Mouse (Mus musculus) kidney, postnatal 10 days (tissue): ENCODE results near the gene Wdr81.

Source experiments
- DNase-seq: peaks from one replicate; pipeline ENCODE4 v3.0.0; 2021; ENCODE audit warnings: mixed read lengths

Wdr81 gene

GRCm38 (mm10) chr11:75395611-75396010 lies 58.9 kb downstream of the Wdr81 start:
- DNase-seq, result no peak
